Mouse (Mus musculus): ENCODE data around the gene Crabp2.

- TF ChIP-seq CTCF (IDR thresholded peaks at IDR 0.05; ENCODE audit: insufficient read depth, low read depth, low read length) = no peak
- no peak for TF ChIP-seq POLR2A (IDR thresholded peaks at IDR 0.05; ENCODE audit: insufficient read depth, low read depth, low read length)
Measured at GRCm38 (mm10) chr3:87903821-87904220, 44.6 kb upstream of the Crabp2 start.

All from olfactory bulb, adult 2 months (tissue).